Mouse (Mus musculus): Measurements from ENCODE around the gene Cdh22.

- TF ChIP-seq CTCF (IDR thresholded peaks at IDR 0.05; ENCODE audit: control insufficient read depth, insufficient read depth, low read length) (no peak), POLR2A (IDR thresholded peaks at IDR 0.05; ENCODE audit: borderline replicate concordance, control insufficient read depth, low read depth, low read length) (no peak)
Observed at GRCm38 (mm10) chr2:165077055-165077454, 157.6 kb downstream of the Cdh22 start.

Data from bone marrow, adult 2 months (tissue).